Mouse (Mus musculus) kidney, adult 2 months (tissue): ENCODE measurements at regions not wholly inside any gene's neighbourhood (a gene's known extent, or its start where the extent isn't known, plus 50 kb on each side); places are given as distances from the start of the nearest gene placed in this dataset.

Experiments used
- CTCF ChIP-seq: fragments of 200-500 bp; conservative IDR thresholded peaks from 2 replicates; pipeline ENCODE4 v1.5.1; 2011; ENCODE audit warnings: low read depth, mild to moderate bottlenecking, control low read depth, low read length, moderate library complexity, mixed read lengths; ENCODE audit not compliant: insufficient read depth, insufficient read length
- POLR2A ChIP-seq: fragments of 200-500 bp; IDR thresholded peaks from one replicate; pipeline ENCODE4 v1.6.1; 2011; ENCODE audit warnings: low read depth, low read length, control low read depth

DNA sequence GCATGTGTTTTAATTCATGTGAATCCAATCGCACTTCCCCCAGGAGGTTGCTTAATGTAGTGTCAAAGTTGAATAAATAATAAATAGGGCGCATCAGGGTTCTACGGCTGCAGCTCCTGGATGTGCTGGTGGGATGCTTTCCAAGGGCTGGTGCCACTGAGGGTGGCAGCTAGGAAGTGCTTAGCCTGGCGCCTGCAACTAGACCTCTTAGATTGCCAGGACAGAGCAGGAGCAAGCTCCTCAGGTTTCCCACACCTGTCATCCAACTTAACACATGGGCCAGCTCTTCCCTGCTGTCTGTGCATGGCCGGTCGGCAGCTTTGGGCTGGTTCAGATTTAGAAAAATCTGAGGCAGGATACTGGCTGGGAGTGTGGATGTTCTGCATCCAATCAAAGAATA lies 282.6 kb upstream of the Fam19a5 start:
- TF ChIP-seq CTCF: no peak
- TF ChIP-seq POLR2A: no peak
